Mouse (Mus musculus) embryonic facial prominence, embryonic 10.5 days (tissue): ENCODE data around the gene Gm27021. TPM values are rescaled to one million over a fixed set of nuclear protein-coding genes. Genes with fewer than 3 reads are reported as not detected.

ENCODE experiments used
- DNase-seq: peaks from one replicate; pipeline ENCODE4 v3.0.0-alpha.2; 2017; ENCODE audit warnings: low spot score
- H3K27ac ChIP-seq: fragments of 300-500 bp; sonication (generic); replicated peaks from 2 replicates; pipeline ENCODE4 v1.5.1; 2016; ENCODE audit warnings: mild to moderate bottlenecking
- H3K27me3 ChIP-seq: fragments of 300-500 bp; sonication (generic); replicated peaks from 2 replicates; pipeline ENCODE4 v1.6.1; 2016; ENCODE audit warnings: low read depth, mild to moderate bottlenecking; ENCODE audit not compliant: poor library complexity, severe bottlenecking
- H3K36me3 ChIP-seq: fragments of 300-500 bp; sonication (generic); replicated peaks from 2 replicates; pipeline ENCODE4 v1.6.1; 2016; ENCODE audit warnings: mild to moderate bottlenecking, moderate library complexity
- H3K4me1 ChIP-seq: fragments of 300-500 bp; sonication (generic); 2 replicates; pipeline ENCODE4 v1.6.1; 2016
- H3K4me3 ChIP-seq: fragments of 300-500 bp; sonication (generic); 2 replicates; pipeline ENCODE4 v1.5.1; 2016; ENCODE audit warnings: mild to moderate bottlenecking, moderate library complexity
- H3K9me3 ChIP-seq: fragments of 300-500 bp; sonication (generic); 2 replicates; pipeline ENCODE4 v1.6.1; 2016; ENCODE audit warnings: mild to moderate bottlenecking
- WGBS: fragments of 180-500 bp; shearing (Covaris S2); methylation state at CpG from one replicate; pipeline ENCODE4 v1.1.7; 2016; 5-methylcytosine and 5-hydroxymethylcytosine counted together
- polyA plus RNA-seq: library from polyadenylated mRNA; unstranded; fragments of >200 nt; fragmentation: Nextera tagmentation; extraction: Ambion mirVana; gene quantifications from 2 replicates; pipeline ENCODE4 v1.2.1, GENCODE M21; 2016

Gm27021 gene
- polyA plus RNA-seq, 1 experiment from 2014 or later: 3.7 TPM

- Histone ChIP-seq H3K4me3 (no peak overlapping the region), H3K4me1 (peaks cover 86% of the 10 kb centered on the region), H3K27me3 (no peaks in the 10 kb centered on the region), H3K9me3 (peaks cover 11% of the 10 kb centered on the region; the same call in 1 of the 2 replicates), H3K27ac (peak overlapping the region; percentile 80), H3K36me3 (peaks cover 80% of the 10 kb centered on the region)
- WGBS: 91% methylated on average over 8 of the region's 8 CpGs
- no peak for DNase-seq
Observed at GRCm38 (mm10) chr8:120566681-120567080, 101.2 kb downstream of the Gm27021 start.

GRCm38 (mm10) chr8:120565151-120565711 lies 102.6 kb downstream of the Gm27021 start:
- WGBS: 13% methylated on average over 7 of the region's 7 CpGs
- peak; percentile 63 for DNase-seq
- peaks cover 65% of the 10 kb centered on the region for H3K36me3 ChIP-seq
- H3K9me3 ChIP-seq: peaks cover 11% of the 10 kb centered on the region; the same call in 1 of the 2 replicates
- H3K27ac ChIP-seq: peak overlapping the region; percentile 80
- H3K4me1 ChIP-seq: peaks cover 87% of the 10 kb centered on the region
- peak overlapping the region; percentile 23; the same call in 1 of the 2 replicates for H3K4me3 ChIP-seq
- no peaks in the 10 kb centered on the region for H3K27me3 ChIP-seq

GRCm38 (mm10) chr8:120563851-120564837 lies 103.7 kb downstream of the Gm27021 start:
- peaks cover 87% of the 10 kb centered on the region for H3K4me1 ChIP-seq
- peak overlapping the region; percentile 29; the same call in 1 of the 2 replicates for H3K4me3 ChIP-seq
- H3K36me3 ChIP-seq: peaks cover 54% of the 10 kb centered on the region
- peak; percentile 69 for DNase-seq
- H3K27me3 ChIP-seq: no peaks in the 10 kb centered on the region
- H3K27ac ChIP-seq: peak overlapping the region; percentile 81
- H3K9me3 ChIP-seq: peaks cover 11% of the 10 kb centered on the region; the same call in 1 of the 2 replicates
- WGBS: 25% methylated on average over 20 of the region's 20 CpGs

DNA sequence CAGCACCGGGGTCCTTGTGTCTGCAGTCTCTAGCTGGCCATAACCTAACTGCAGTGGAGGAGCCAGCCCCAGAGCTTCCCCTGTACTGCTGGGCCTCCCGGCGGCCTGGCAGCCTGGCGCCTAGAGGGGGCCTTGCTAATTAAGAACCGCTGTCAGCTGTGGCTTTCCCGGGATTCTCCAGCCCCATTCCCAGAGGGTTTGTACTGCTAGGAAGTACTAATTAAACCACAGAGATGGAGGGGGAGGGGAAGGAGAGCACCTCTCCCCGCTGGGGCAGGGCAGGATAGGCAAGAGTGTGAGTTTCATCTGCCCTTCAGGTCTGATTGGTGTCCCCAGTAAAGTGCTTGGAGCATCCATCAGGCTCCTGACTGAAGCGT lies 104.5 kb downstream of the Gm27021 start:
- Histone ChIP-seq H3K27ac (peak overlapping the region; percentile 81), H3K9me3 (peaks cover 10% of the 10 kb centered on the region; the same call in 1 of the 2 replicates), H3K36me3 (peaks cover 53% of the 10 kb centered on the region), H3K4me1 (peaks cover 92% of the 10 kb centered on the region), H3K4me3 (peak overlapping the region; percentile 29), H3K27me3 (no peaks in the 10 kb centered on the region)
- DNase-seq: peak; percentile 76
- 4% methylated on average over 8 of the region's 8 CpGs for WGBS

DNA sequence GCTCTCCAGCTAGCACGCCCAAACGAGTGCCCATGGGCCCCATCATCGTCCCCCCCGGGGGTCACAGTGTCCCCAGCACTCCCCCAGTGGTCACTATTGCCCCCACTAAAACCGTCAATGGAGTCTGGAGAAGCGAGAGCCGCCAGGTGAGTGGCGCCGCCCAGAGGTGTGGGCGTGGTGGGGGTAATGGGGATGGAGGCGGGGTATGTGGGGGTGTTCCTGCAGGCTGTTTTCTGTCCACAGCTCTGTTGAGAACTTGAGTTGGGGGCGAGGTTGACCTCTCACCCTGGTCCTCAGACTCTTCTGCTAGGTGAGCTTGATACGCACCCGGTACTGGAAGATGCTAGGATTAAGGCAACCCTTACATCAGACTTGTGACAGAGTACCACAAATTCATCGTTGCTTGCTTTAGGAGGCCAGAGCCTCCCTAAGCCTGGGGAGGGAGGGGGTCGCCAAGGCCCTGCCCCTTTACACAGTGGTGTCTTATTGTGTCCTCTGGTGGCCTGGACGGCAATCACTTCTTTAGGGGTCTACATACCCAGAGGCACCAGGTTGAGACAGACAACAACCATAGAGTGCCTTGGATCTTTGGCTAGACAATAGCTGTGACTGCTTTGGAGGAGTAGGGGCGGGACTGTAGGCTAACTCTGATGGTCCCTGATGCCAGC lies 105.1 kb downstream of the Gm27021 start:
- DNase-seq: no peak
- peaks cover 50% of the 10 kb centered on the region for H3K36me3 ChIP-seq
- H3K9me3 ChIP-seq: 0 out of 2 replicates have a peak, but pooled peaks cover 6% of the 10 kb centered on the region
- WGBS: 70% methylated on average over 18 of the region's 18 CpGs
- peak overlapping the region; percentile 29 for H3K4me3 ChIP-seq
- H3K27ac ChIP-seq: peak overlapping the region; percentile 81
- peaks cover 97% of the 10 kb centered on the region for H3K4me1 ChIP-seq
- no peaks in the 10 kb centered on the region for H3K27me3 ChIP-seq

GRCm38 (mm10) chr8:120561539-120562435 lies 106.1 kb downstream of the Gm27021 start:
- WGBS: 80% methylated on average over 22 of the region's 22 CpGs
- no peak for DNase-seq
- Histone ChIP-seq H3K4me3 (0 out of 2 replicates have a peak overlapping the region, but pooled peaks have one; percentile 14), H3K9me3 (no peaks in the 10 kb centered on the region), H3K27ac (peak overlapping the region; percentile 81; the same call in 1 of the 2 replicates), H3K36me3 (peaks cover 42% of the 10 kb centered on the region), H3K4me1 (peaks cover 100% of the 10 kb centered on the region), H3K27me3 (no peaks in the 10 kb centered on the region)

- Histone ChIP-seq H3K4me3 (no peak overlapping the region), H3K36me3 (peaks cover 39% of the 10 kb centered on the region), H3K4me1 (peaks cover 100% of the 10 kb centered on the region), H3K27ac (peak overlapping the region; percentile 75; the same call in 1 of the 2 replicates), H3K9me3 (no peaks in the 10 kb centered on the region), H3K27me3 (no peaks in the 10 kb centered on the region)
- whole genome bisulfite sequencing: 72% methylated on average over 5 of the region's 5 CpGs
- DNase-seq: no peak
Observed at GRCm38 (mm10) chr8:120560535-120560934, 107.3 kb downstream of the Gm27021 start.

DNA sequence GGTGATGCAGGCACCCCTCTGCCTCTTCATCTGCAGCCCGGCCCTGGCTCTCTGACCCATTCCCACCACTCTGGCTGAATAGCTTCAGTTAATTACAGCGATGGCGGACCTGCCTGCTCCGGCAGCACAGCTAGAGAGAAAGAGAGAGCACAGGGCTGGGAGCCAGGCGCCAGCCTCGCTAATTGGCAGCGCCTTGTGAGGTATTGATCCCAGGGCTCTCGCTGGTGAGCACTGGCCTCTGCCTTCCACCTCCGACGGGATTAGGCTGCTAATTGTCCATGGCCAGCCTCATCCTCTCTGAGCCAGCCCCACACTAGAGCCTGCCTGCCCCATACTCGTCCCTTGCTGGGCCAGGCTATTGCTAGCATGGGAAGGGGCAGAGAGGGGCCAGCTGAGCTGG lies 108.2 kb downstream of the Gm27021 start:
- DNase-seq: peak; percentile 57

More for the DNA sequence above, 108.2 kb downstream of the Gm27021 start:
- Histone ChIP-seq H3K27ac (peak overlapping the region; percentile 75), H3K27me3 (no peaks in the 10 kb centered on the region), H3K36me3 (peaks cover 46% of the 10 kb centered on the region), H3K9me3 (no peaks in the 10 kb centered on the region), H3K4me1 (peaks cover 100% of the 10 kb centered on the region), H3K4me3 (peak overlapping the region; percentile 8; the same call in 1 of the 2 replicates)
- 12% methylated on average over 11 of the region's 11 CpGs for WGBS

Other genes with a start within 250 kb of the Gm27021 start
- gene Gins2, start 78.8 kb downstream of the Gm27021 start, polyA plus RNA-seq: 156 TPM in 2 replicates
- 2.9 and 3.8 TPM in 2 replicates for gene 1190005I06Rik, start 20.4 kb downstream of the Gm27021 start, polyA plus RNA-seq
- 874 and 883 TPM in 2 replicates for gene Cox4i1, start 143 bp upstream of the Gm27021 start, polyA plus RNA-seq
- 388 and 400 TPM in 2 replicates for gene Emc8, start 494 bp upstream of the Gm27021 start, polyA plus RNA-seq
- gene Irf8, start 68.3 kb upstream of the Gm27021 start, polyA plus RNA-seq: 4.6 and 5.8 TPM in 2 replicates